Mouse (Mus musculus) embryo, embryonic 10 days (tissue): ENCODE data around the gene Gm7694.

Experiments used
- DNase-seq: peaks from one replicate; pipeline ENCODE4 v3.0.0-alpha.2; 2015; ENCODE audit warnings: low spot score

Gene Gm7694

DNA sequence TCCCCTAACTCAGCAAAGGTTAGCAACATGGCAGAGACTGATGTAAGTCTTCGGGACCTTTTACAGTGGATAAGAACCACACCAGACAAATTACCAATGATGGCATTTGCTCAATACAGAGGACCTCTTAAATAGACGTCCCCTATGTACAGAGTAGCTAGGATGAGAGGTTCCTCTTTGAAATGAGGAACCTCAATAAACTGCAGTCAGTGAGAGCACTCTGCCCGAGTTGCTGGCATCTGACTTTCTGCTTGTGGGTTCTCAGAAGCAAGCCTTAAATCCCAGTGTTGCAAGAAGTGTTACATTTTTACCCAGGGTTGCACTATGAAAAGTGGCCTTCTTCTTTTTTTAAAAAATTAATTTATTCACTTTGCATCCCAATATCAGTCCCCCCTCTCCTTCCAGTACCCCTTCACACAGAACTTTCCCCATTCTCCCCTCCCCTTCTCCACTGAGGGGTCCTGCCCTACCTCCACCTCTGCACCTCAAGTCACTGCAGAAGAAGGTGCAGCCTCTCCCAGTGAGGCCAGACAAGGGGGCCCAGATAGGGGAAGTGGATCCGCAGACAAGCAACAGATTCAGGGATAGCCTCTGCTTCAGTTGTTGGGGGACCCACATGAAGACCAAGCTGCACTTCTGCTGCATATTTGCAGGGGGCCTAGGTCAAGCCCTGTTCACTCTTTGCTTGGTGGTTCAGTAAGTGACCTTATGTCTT is 23.6 kb downstream of the Gm7694 start:
- DNase-seq: no peak

DNA sequence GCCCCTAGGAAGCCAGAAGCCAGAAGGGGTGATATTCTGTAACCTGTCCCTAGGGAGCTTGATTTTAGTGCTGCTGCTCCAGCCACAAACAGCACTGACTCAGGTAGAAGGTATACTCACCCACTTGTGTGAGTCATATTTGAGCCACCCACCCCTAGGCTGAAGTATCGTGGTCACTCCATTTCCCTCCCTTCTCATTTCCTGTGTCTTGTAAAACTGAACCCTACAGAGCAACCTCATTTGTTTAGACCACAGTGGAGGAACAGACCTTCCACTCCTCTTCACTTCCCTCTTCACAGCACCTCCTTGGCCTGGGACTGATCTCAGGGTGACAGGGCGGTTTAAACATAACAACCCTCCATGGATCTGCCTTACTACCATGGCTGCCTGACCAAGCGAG is 29.1 kb downstream of the Gm7694 start, which contains the start of gene Sh2d1b1:
TSS of gene Sh2d1b1 (plus strand) at position 305 of the 400 bp plus-strand sequence.
- no peak for DNase-seq

- DNase-seq: no peak
Observed at GRCm38 (mm10) chr1:170273252-170273651, 32.9 kb downstream of the Gm7694 start.

GRCm38 (mm10) chr1:170270696-170271095 is 35.4 kb downstream of the Gm7694 start:
- no peak for DNase-seq

- DNase-seq: no peak
Observed at GRCm38 (mm10) chr1:170270281-170270680, 35.9 kb downstream of the Gm7694 start.

GRCm38 (mm10) chr1:170255560-170255910 is 50.6 kb downstream of the Gm7694 start:
- peak; percentile 91 for DNase-seq

DNA sequence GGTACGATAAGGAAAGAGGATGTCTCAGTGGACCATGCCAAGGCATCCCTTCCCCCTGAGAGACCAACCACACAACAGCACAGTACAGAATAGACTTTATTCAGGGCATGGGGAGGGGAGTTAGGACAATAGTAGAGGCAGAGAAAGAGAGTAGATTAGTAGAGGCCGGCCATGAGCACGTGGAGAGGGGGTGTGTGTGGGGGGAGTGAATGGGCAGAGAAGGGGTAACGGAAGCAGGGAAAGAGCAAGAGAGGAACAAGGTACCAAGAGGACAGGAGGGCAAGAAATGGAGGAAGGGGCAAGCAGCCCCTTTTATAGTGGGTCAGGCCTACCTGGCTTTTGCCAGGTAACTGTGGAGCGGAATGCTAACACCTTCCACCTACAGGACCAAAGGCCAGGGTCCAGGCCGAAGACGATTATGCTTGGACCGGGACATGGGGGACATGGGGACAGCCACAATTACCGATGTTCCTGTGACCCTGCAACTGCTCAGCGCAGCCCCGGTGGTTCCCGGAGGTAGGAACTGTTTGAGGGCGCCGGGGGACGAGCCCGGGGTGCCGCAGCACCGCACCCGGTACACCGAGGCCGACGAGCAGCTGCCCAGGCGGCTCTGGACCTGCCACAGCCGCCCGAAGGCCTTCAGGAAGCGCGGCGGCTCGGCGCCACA is 51.1 kb downstream of the Gm7694 start:
- no peak for DNase-seq
